Mouse (Mus musculus): Measurements from ENCODE around the gene Prdx5.

GRCm38 (mm10) chr19:6925611-6926329 is 15.9 kb upstream of the Prdx5 start:
- TF ChIP-seq CTCF (IDR thresholded peaks at IDR 0.05; ENCODE audit: insufficient read depth, low read length) (no peak), POLR2A (IDR thresholded peaks at IDR 0.05; ENCODE audit: borderline replicate concordance, extremely low read depth, low read depth, low read length) (no peak)
